Mouse (Mus musculus): Measurements from ENCODE around the gene Wls. TPM values are rescaled to one million over a fixed set of nuclear protein-coding genes. Genes with fewer than 3 reads are reported as not detected.
A peak's percentile ranks its signal among the peaks of the same experiment; 100 is the strongest.

Gene Wls
- polyA plus RNA-seq, 1 experiment from 2014 or later, result 9.3 TPM

GRCm38 (mm10) chr3:159857112-159857511 lies 17.6 kb downstream of the Wls start:
- Histone ChIP-seq H3K9me3 (replicated peaks) (no peaks in the 10 kb centered on the region), H3K36me3 (no peaks in the 10 kb centered on the region), H3K4me1 (replicated peaks) (no peaks in the 10 kb centered on the region), H3K9ac (no peak overlapping the region), H3K27me3 (no peaks in the 10 kb centered on the region), H3K4me3 (replicated peaks) (no peak overlapping the region), H3K27ac (no peak overlapping the region), H3K4me2 (no peak overlapping the region)
- 59% methylated on average over 1 of the region's 1 CpGs for WGBS (ENCODE audit: insufficient replicate concordance)
- ATAC-seq (ENCODE audit: low read depth) (no peak), DNase-seq (no peak)

- Histone ChIP-seq H3K4me3 (replicated peaks) (no peak overlapping the region), H3K9me3 (replicated peaks) (no peaks in the 10 kb centered on the region), H3K27ac (no peak overlapping the region), H3K4me2 (no peak overlapping the region), H3K36me3 (no peaks in the 10 kb centered on the region), H3K9ac (no peak overlapping the region), H3K4me1 (replicated peaks) (no peaks in the 10 kb centered on the region), H3K27me3 (no peaks in the 10 kb centered on the region)
- no peak for DNase-seq
- whole genome bisulfite sequencing (ENCODE audit: insufficient replicate concordance), result 36% methylated on average over 1 of the region's 1 CpGs
- no peak for ATAC-seq (ENCODE audit: low read depth)
Measured at GRCm38 (mm10) chr3:159865691-159866090, 26.2 kb downstream of the Wls start.

- Histone ChIP-seq H3K27me3 (no peaks in the 10 kb centered on the region), H3K27ac (no peak overlapping the region), H3K4me3 (replicated peaks) (no peak overlapping the region), H3K4me2 (no peak overlapping the region), H3K36me3 (no peaks in the 10 kb centered on the region), H3K9ac (no peak overlapping the region), H3K4me1 (replicated peaks) (peaks cover 4% of the 10 kb centered on the region; the same call in 1 of the 2 replicates), H3K9me3 (replicated peaks) (no peaks in the 10 kb centered on the region)
- DNase-seq (no peak), ATAC-seq (ENCODE audit: low read depth) (no peak)
Measured at GRCm38 (mm10) chr3:159878983-159879382, 39.5 kb downstream of the Wls start.

- Histone ChIP-seq H3K27me3 (no peaks in the 10 kb centered on the region), H3K9ac (no peak overlapping the region), H3K36me3 (no peaks in the 10 kb centered on the region), H3K9me3 (replicated peaks) (no peaks in the 10 kb centered on the region), H3K27ac (no peak overlapping the region), H3K4me1 (replicated peaks) (no peaks in the 10 kb centered on the region), H3K4me2 (no peak overlapping the region), H3K4me3 (replicated peaks) (no peak overlapping the region)
- WGBS (ENCODE audit: insufficient replicate concordance), result 42% methylated on average over 2 of the region's 2 CpGs
- no peak for ATAC-seq (ENCODE audit: low read depth)
- DNase-seq, result no peak
Measured at GRCm38 (mm10) chr3:159883325-159883724, 43.9 kb downstream of the Wls start.

GRCm38 (mm10) chr3:159884802-159885201 lies 45.3 kb downstream of the Wls start:
- Histone ChIP-seq H3K9ac (no peak overlapping the region), H3K4me1 (replicated peaks) (no peaks in the 10 kb centered on the region), H3K9me3 (replicated peaks) (no peaks in the 10 kb centered on the region), H3K4me3 (replicated peaks) (no peak overlapping the region), H3K36me3 (no peaks in the 10 kb centered on the region), H3K27ac (no peak overlapping the region), H3K4me2 (no peak overlapping the region), H3K27me3 (no peaks in the 10 kb centered on the region)
- no peak for DNase-seq
- no peak for ATAC-seq (ENCODE audit: low read depth)

- 42% methylated on average over 3 of the region's 3 CpGs for WGBS (ENCODE audit: insufficient replicate concordance)
- Histone ChIP-seq H3K27me3 (no peaks in the 10 kb centered on the region), H3K27ac (no peak overlapping the region), H3K4me3 (replicated peaks) (no peak overlapping the region), H3K9me3 (replicated peaks) (no peaks in the 10 kb centered on the region), H3K4me1 (replicated peaks) (no peaks in the 10 kb centered on the region), H3K36me3 (no peaks in the 10 kb centered on the region), H3K9ac (no peak overlapping the region), H3K4me2 (no peak overlapping the region)
- no peak for DNase-seq
- ATAC-seq (ENCODE audit: low read depth), result no peak
Measured at GRCm38 (mm10) chr3:159885271-159885670, 45.8 kb downstream of the Wls start.

- WGBS (ENCODE audit: insufficient replicate concordance), result 25% methylated on average over 1 of the region's 1 CpGs
- Histone ChIP-seq H3K27ac (no peak overlapping the region), H3K27me3 (no peaks in the 10 kb centered on the region), H3K9ac (no peak overlapping the region), H3K36me3 (no peaks in the 10 kb centered on the region), H3K4me2 (no peak overlapping the region), H3K9me3 (replicated peaks) (no peaks in the 10 kb centered on the region), H3K4me1 (replicated peaks) (no peaks in the 10 kb centered on the region), H3K4me3 (replicated peaks) (no peak overlapping the region)
- ATAC-seq (ENCODE audit: low read depth) (no peak), DNase-seq (no peak)
Measured at GRCm38 (mm10) chr3:159885781-159886400, 46.4 kb downstream of the Wls start.

- Histone ChIP-seq H3K4me1 (replicated peaks) (no peaks in the 10 kb centered on the region), H3K4me3 (replicated peaks) (no peak overlapping the region), H3K27ac (no peak overlapping the region), H3K4me2 (no peak overlapping the region), H3K36me3 (no peaks in the 10 kb centered on the region), H3K9ac (no peak overlapping the region), H3K9me3 (replicated peaks) (no peaks in the 10 kb centered on the region), H3K27me3 (no peaks in the 10 kb centered on the region)
- DNase-seq (no peak), ATAC-seq (ENCODE audit: low read depth) (no peak)
- WGBS (ENCODE audit: insufficient replicate concordance), result 48% methylated on average over 5 of the region's 5 CpGs
Measured at GRCm38 (mm10) chr3:159890176-159891056, 50.9 kb downstream of the Wls start.

GRCm38 (mm10) chr3:159891057-159891752 lies 51.7 kb downstream of the Wls start:
- DNase-seq, result no peak
- Histone ChIP-seq H3K9ac (no peak overlapping the region), H3K4me1 (replicated peaks) (no peaks in the 10 kb centered on the region), H3K4me2 (no peak overlapping the region), H3K27ac (no peak overlapping the region), H3K27me3 (no peaks in the 10 kb centered on the region), H3K9me3 (replicated peaks) (no peaks in the 10 kb centered on the region), H3K4me3 (replicated peaks) (no peak overlapping the region), H3K36me3 (no peaks in the 10 kb centered on the region)
- peak; percentile 23; the same call in 1 of the 2 replicates for ATAC-seq (ENCODE audit: low read depth)
- 59% methylated on average over 8 of the region's 8 CpGs for WGBS (ENCODE audit: insufficient replicate concordance)

- Histone ChIP-seq H3K4me2 (no peak overlapping the region), H3K4me3 (replicated peaks) (no peak overlapping the region), H3K27me3 (no peaks in the 10 kb centered on the region), H3K9me3 (replicated peaks) (no peaks in the 10 kb centered on the region), H3K36me3 (no peaks in the 10 kb centered on the region), H3K9ac (no peak overlapping the region), H3K4me1 (replicated peaks) (no peaks in the 10 kb centered on the region), H3K27ac (no peak overlapping the region)
- WGBS (ENCODE audit: insufficient replicate concordance), result 76% methylated on average over 1 of the region's 1 CpGs
- no peak for DNase-seq
- ATAC-seq (ENCODE audit: low read depth), result no peak
Measured at GRCm38 (mm10) chr3:159907329-159907728, 67.9 kb downstream of the Wls start.

- H3K9me3 ChIP-seq (replicated peaks), result no peaks in the 10 kb centered on the region
- no peak overlapping the region for H3K4me3 ChIP-seq (replicated peaks)
- H3K4me2 ChIP-seq, result no peak overlapping the region
- no peak overlapping the region for H3K9ac ChIP-seq
- no peak overlapping the region for H3K27ac ChIP-seq
- H3K27me3 ChIP-seq, result no peaks in the 10 kb centered on the region
- no peaks in the 10 kb centered on the region for H3K36me3 ChIP-seq
- no peak for ATAC-seq (ENCODE audit: low read depth)
- 68% methylated on average over 2 of the region's 2 CpGs for WGBS (ENCODE audit: insufficient replicate concordance)
- H3K4me1 ChIP-seq (replicated peaks), result no peaks in the 10 kb centered on the region
- no peak for DNase-seq
Measured at GRCm38 (mm10) chr3:159917328-159918090, 78.0 kb downstream of the Wls start.
